Mouse (Mus musculus): ENCODE measurements around the gene Lyrm7. TPM values are rescaled to one million over a fixed set of nuclear protein-coding genes. Genes with fewer than 3 reads are reported as not detected.

Gene Lyrm7
- total RNA-seq, 2 experiments from 2014 or later, result 28.7 to 30.9 TPM

GRCm38 (mm10) chr11:54796551-54796950 is 64.2 kb downstream of the Lyrm7 start:
- DNase-seq (ENCODE audit: low spot score in 2 of 2), result no peak
- TF ChIP-seq CTCF (conservative IDR thresholded peaks at IDR 0.05), result no peak
- Histone ChIP-seq H3K27ac (no peak overlapping the region), H3K4me3 (no peak overlapping the region)

GRCm38 (mm10) chr11:54794678-54795077 is 66.0 kb downstream of the Lyrm7 start:
- no peak for TF ChIP-seq CTCF (conservative IDR thresholded peaks at IDR 0.05)
- no peak for DNase-seq (ENCODE audit: low spot score in 2 of 2)

GRCm38 (mm10) chr11:54793173-54793572 is 67.5 kb downstream of the Lyrm7 start:
- TF ChIP-seq CTCF (conservative IDR thresholded peaks at IDR 0.05), result no peak
- H3K27ac ChIP-seq, result peak overlapping the region; percentile 66; the same call in 1 of the 2 replicates
- DNase-seq (ENCODE audit: low spot score in 2 of 2), result no peak
- H3K4me3 ChIP-seq, result no peak overlapping the region

More at GRCm38 (mm10) chr11:54794678-54795077, 66.0 kb downstream of the Lyrm7 start:
- Histone ChIP-seq H3K4me3 (no peak overlapping the region), H3K27ac (no peak overlapping the region)

GRCm38 (mm10) chr11:54791458-54791857 is 69.3 kb downstream of the Lyrm7 start:
- no peak for TF ChIP-seq CTCF (conservative IDR thresholded peaks at IDR 0.05)
- H3K4me3 ChIP-seq, result no peak overlapping the region
- H3K27ac ChIP-seq, result peak overlapping the region; percentile 66
- DNase-seq (ENCODE audit: low spot score in 2 of 2), result no peak

- H3K4me3 ChIP-seq, result peak within 1 kb of the TSS; percentile 84
- TF ChIP-seq CTCF (conservative IDR thresholded peaks at IDR 0.05), result peak; percentile 36
- peak within 1 kb of the TSS; percentile 97 for H3K27ac ChIP-seq
- peak; percentile 96 for DNase-seq (ENCODE audit: low spot score in 2 of 2)
These were observed 72.9 kb downstream of the Lyrm7 start, which contains the start of gene Cdc42se2 for GRCm38 (mm10) chr11:54787488-54788474. Gene Cdc42se2, minus strand, starts transcription at chr11:54787675.

GRCm38 (mm10) chr11:54786858-54787487 is 73.7 kb downstream of the Lyrm7 start:
- peak; percentile 29 to 33 for DNase-seq (ENCODE audit: low spot score in 2 of 2)
- peak overlapping the region; percentile 97 for H3K27ac ChIP-seq
- peak overlapping the region; percentile 84 for H3K4me3 ChIP-seq
- TF ChIP-seq CTCF (conservative IDR thresholded peaks at IDR 0.05), result peak; percentile 32; the same call in 1 of the 2 replicates

- peak; percentile 15; the same call in 1 of the 2 replicates for TF ChIP-seq CTCF (conservative IDR thresholded peaks at IDR 0.05)
- peak overlapping the region; percentile 84; the same call in 1 of the 2 replicates for H3K4me3 ChIP-seq
These were observed 75.2 kb downstream of the Lyrm7 start for GRCm38 (mm10) chr11:54785566-54785965.

GRCm38 (mm10) chr11:54784436-54784835 is 76.3 kb downstream of the Lyrm7 start:
- Histone ChIP-seq H3K4me3 (no peak overlapping the region), H3K27ac (no peak overlapping the region)
- DNase-seq (ENCODE audit: low spot score in 2 of 2), result no peak
- TF ChIP-seq CTCF (conservative IDR thresholded peaks at IDR 0.05), result no peak

More at GRCm38 (mm10) chr11:54785566-54785965, 75.2 kb downstream of the Lyrm7 start:
- DNase-seq (ENCODE audit: low spot score in 2 of 2), result no peak
- no peak overlapping the region for H3K27ac ChIP-seq

- TF ChIP-seq CTCF (conservative IDR thresholded peaks at IDR 0.05), result no peak
- Histone ChIP-seq H3K27ac (no peak overlapping the region), H3K4me3 (no peak overlapping the region)
- no peak for DNase-seq (ENCODE audit: low spot score in 2 of 2)
These were observed 78.5 kb downstream of the Lyrm7 start for GRCm38 (mm10) chr11:54782253-54782652.

GRCm38 (mm10) chr11:54779946-54780345 is 80.8 kb downstream of the Lyrm7 start:
- DNase-seq (ENCODE audit: low spot score in 2 of 2), result no peak
- H3K27ac ChIP-seq, result no peak overlapping the region
- TF ChIP-seq CTCF (conservative IDR thresholded peaks at IDR 0.05), result no peak
- no peak overlapping the region for H3K4me3 ChIP-seq

- Histone ChIP-seq H3K27ac (peak overlapping the region; percentile 70), H3K4me3 (no peak overlapping the region)
- TF ChIP-seq CTCF (conservative IDR thresholded peaks at IDR 0.05), result no peak
- DNase-seq (ENCODE audit: low spot score in 2 of 2), result no peak
These were observed 82.4 kb downstream of the Lyrm7 start for GRCm38 (mm10) chr11:54778131-54778844.

GRCm38 (mm10) chr11:54777387-54778130 is 83.2 kb downstream of the Lyrm7 start:
- TF ChIP-seq CTCF (conservative IDR thresholded peaks at IDR 0.05), result no peak
- DNase-seq (ENCODE audit: low spot score in 2 of 2), result no peak
- Histone ChIP-seq H3K27ac (peak overlapping the region; percentile 87), H3K4me3 (no peak overlapping the region)

Other genes starting within 250 kb of the Lyrm7 start
- gene Cdc42se2, start 73.2 kb downstream of the Lyrm7 start, total RNA-seq (2021), result 100 to 1,000 TPM; 134 TPM
- 100 to 1,000 TPM; 252 to 273 TPM for gene Hint1, start 5.5 kb upstream of the Lyrm7 start, total RNA-seq (2021)
- gene Gpx3, start 41.5 kb upstream of the Lyrm7 start, total RNA-seq (2021), result 1 to 10 TPM; 3.9 to 4.0 TPM
- gene Tnip1, start 102.0 kb upstream of the Lyrm7 start, total RNA-seq (2021), result 10 to 100 TPM; 33.0 to 33.1 TPM
- 100 to 1,000 TPM; 100 to 103 TPM for gene Anxa6, start 172.5 kb upstream of the Lyrm7 start, total RNA-seq (2021)
- gene Ccdc69, start 217.2 kb upstream of the Lyrm7 start, total RNA-seq (2021), result under 1 TPM in 1 of 2 experiments, not detected in 1; 0.42 TPM
- gene Gm2a, start 237.2 kb upstream of the Lyrm7 start, total RNA-seq (2021), result 10 to 100 TPM; 29.9 to 30.8 TPM